Mouse (Mus musculus): ENCODE measurements around the gene Ankrd49. TPM values are rescaled to one million over a fixed set of nuclear protein-coding genes. Genes with fewer than 3 reads are reported as not detected.

Gene Ankrd49
- 12.7 and 19.1 TPM in 2 replicates for polyA plus RNA-seq (2012; ENCODE audit: insufficient read depth, insufficient read length, missing spikeins)

- peaks cover 4% of the 10 kb centered on the region for H3K4me1 ChIP-seq (ENCODE audit: control insufficient read depth, insufficient read depth, low read length)
- peak within 1 kb of the TSS; percentile 100 for H3K4me3 ChIP-seq (ENCODE audit: insufficient read depth, low read length)
- H3K27ac ChIP-seq (ENCODE audit: insufficient read depth, low read depth, low read length), result peak within 1 kb of the TSS; percentile 91
- TF ChIP-seq POLR2A (IDR thresholded peaks at IDR 0.05; ENCODE audit: borderline replicate concordance, low read depth, low read length) (no peak), CTCF (IDR thresholded peaks at IDR 0.05; ENCODE audit: low read depth, low read length) (no peak)
These were observed at the start of gene Ankrd49, which contains the start of gene Mre11a for GRCm38 (mm10) chr9:14784039-14785002. TSS of gene Ankrd49 (minus strand) at chr9:14784856. TSS of gene Mre11a (plus strand) at chr9:14784654.

- Histone ChIP-seq H3K4me1 (ENCODE audit: control insufficient read depth, insufficient read depth, low read length) (peaks cover 23% of the 10 kb centered on the region), H3K27ac (ENCODE audit: insufficient read depth, low read depth, low read length) (no peak overlapping the region), H3K4me3 (ENCODE audit: insufficient read depth, low read length) (no peak overlapping the region)
- TF ChIP-seq CTCF (IDR thresholded peaks at IDR 0.05; ENCODE audit: low read depth, low read length) (no peak), POLR2A (IDR thresholded peaks at IDR 0.05; ENCODE audit: borderline replicate concordance, low read depth, low read length) (no peak)
These were observed 47.4 kb upstream of the Ankrd49 start for GRCm38 (mm10) chr9:14832046-14832445.

GRCm38 (mm10) chr9:14827875-14828274 lies 43.2 kb upstream of the Ankrd49 start:
- no peak overlapping the region for H3K4me3 ChIP-seq (ENCODE audit: insufficient read depth, low read length)
- TF ChIP-seq POLR2A (IDR thresholded peaks at IDR 0.05; ENCODE audit: borderline replicate concordance, low read depth, low read length) (no peak), CTCF (IDR thresholded peaks at IDR 0.05; ENCODE audit: low read depth, low read length) (no peak)
- H3K4me1 ChIP-seq (ENCODE audit: control insufficient read depth, insufficient read depth, low read length), result no peaks in the 10 kb centered on the region
- H3K27ac ChIP-seq (ENCODE audit: insufficient read depth, low read depth, low read length), result no peak overlapping the region

- Histone ChIP-seq H3K4me3 (ENCODE audit: insufficient read depth, low read length) (no peak overlapping the region), H3K27ac (ENCODE audit: insufficient read depth, low read depth, low read length) (no peak overlapping the region), H3K4me1 (ENCODE audit: control insufficient read depth, insufficient read depth, low read length) (no peaks in the 10 kb centered on the region)
- TF ChIP-seq POLR2A (IDR thresholded peaks at IDR 0.05; ENCODE audit: borderline replicate concordance, low read depth, low read length), result no peak
- no peak for TF ChIP-seq CTCF (IDR thresholded peaks at IDR 0.05; ENCODE audit: low read depth, low read length)
These were observed 40.2 kb upstream of the Ankrd49 start for GRCm38 (mm10) chr9:14824840-14825239.

GRCm38 (mm10) chr9:14821396-14821795 lies 36.7 kb upstream of the Ankrd49 start:
- Histone ChIP-seq H3K4me3 (ENCODE audit: insufficient read depth, low read length) (no peak overlapping the region), H3K27ac (ENCODE audit: insufficient read depth, low read depth, low read length) (no peak overlapping the region), H3K4me1 (ENCODE audit: control insufficient read depth, insufficient read depth, low read length) (no peaks in the 10 kb centered on the region)
- TF ChIP-seq POLR2A (IDR thresholded peaks at IDR 0.05; ENCODE audit: borderline replicate concordance, low read depth, low read length), result no peak
- TF ChIP-seq CTCF (IDR thresholded peaks at IDR 0.05; ENCODE audit: low read depth, low read length), result no peak

GRCm38 (mm10) chr9:14810111-14810510 lies 25.5 kb upstream of the Ankrd49 start:
- no peak overlapping the region for H3K27ac ChIP-seq (ENCODE audit: insufficient read depth, low read depth, low read length)
- peaks cover 22% of the 10 kb centered on the region for H3K4me1 ChIP-seq (ENCODE audit: control insufficient read depth, insufficient read depth, low read length)
- no peak overlapping the region for H3K4me3 ChIP-seq (ENCODE audit: insufficient read depth, low read length)
- no peak for TF ChIP-seq POLR2A (IDR thresholded peaks at IDR 0.05; ENCODE audit: borderline replicate concordance, low read depth, low read length)
- TF ChIP-seq CTCF (IDR thresholded peaks at IDR 0.05; ENCODE audit: low read depth, low read length), result no peak

GRCm38 (mm10) chr9:14806786-14807185 lies 22.1 kb upstream of the Ankrd49 start:
- no peak overlapping the region for H3K4me3 ChIP-seq (ENCODE audit: insufficient read depth, low read length)
- no peak for TF ChIP-seq POLR2A (IDR thresholded peaks at IDR 0.05; ENCODE audit: borderline replicate concordance, low read depth, low read length)
- TF ChIP-seq CTCF (IDR thresholded peaks at IDR 0.05; ENCODE audit: low read depth, low read length), result no peak

GRCm38 (mm10) chr9:14805714-14806113 lies 21.1 kb upstream of the Ankrd49 start:
- no peak for TF ChIP-seq POLR2A (IDR thresholded peaks at IDR 0.05; ENCODE audit: borderline replicate concordance, low read depth, low read length)
- TF ChIP-seq CTCF (IDR thresholded peaks at IDR 0.05; ENCODE audit: low read depth, low read length), result no peak
- Histone ChIP-seq H3K4me3 (ENCODE audit: insufficient read depth, low read length) (no peak overlapping the region), H3K27ac (ENCODE audit: insufficient read depth, low read depth, low read length) (peak overlapping the region; percentile 24), H3K4me1 (ENCODE audit: control insufficient read depth, insufficient read depth, low read length) (peaks cover 23% of the 10 kb centered on the region)

More at GRCm38 (mm10) chr9:14806786-14807185, 22.1 kb upstream of the Ankrd49 start:
- Histone ChIP-seq H3K4me1 (ENCODE audit: control insufficient read depth, insufficient read depth, low read length) (peaks cover 23% of the 10 kb centered on the region), H3K27ac (ENCODE audit: insufficient read depth, low read depth, low read length) (0 out of 2 replicates have a peak overlapping the region, but pooled peaks have one; percentile 26)

GRCm38 (mm10) chr9:14787356-14787755 lies 2.7 kb upstream of the Ankrd49 start:
- H3K4me3 ChIP-seq (ENCODE audit: insufficient read depth, low read length), result no peak overlapping the region
- peaks cover 4% of the 10 kb centered on the region for H3K4me1 ChIP-seq (ENCODE audit: control insufficient read depth, insufficient read depth, low read length)
- no peak for TF ChIP-seq POLR2A (IDR thresholded peaks at IDR 0.05; ENCODE audit: borderline replicate concordance, low read depth, low read length)
- no peak for TF ChIP-seq CTCF (IDR thresholded peaks at IDR 0.05; ENCODE audit: low read depth, low read length)
- H3K27ac ChIP-seq (ENCODE audit: insufficient read depth, low read depth, low read length), result no peak overlapping the region

GRCm38 (mm10) chr9:14778341-14778740 lies 6.3 kb downstream of the Ankrd49 start:
- no peak for TF ChIP-seq POLR2A (IDR thresholded peaks at IDR 0.05; ENCODE audit: borderline replicate concordance, low read depth, low read length)
- TF ChIP-seq CTCF (IDR thresholded peaks at IDR 0.05; ENCODE audit: low read depth, low read length), result no peak
- Histone ChIP-seq H3K4me3 (ENCODE audit: insufficient read depth, low read length) (no peak overlapping the region), H3K4me1 (ENCODE audit: control insufficient read depth, insufficient read depth, low read length) (no peaks in the 10 kb centered on the region)

More at GRCm38 (mm10) chr9:14778341-14778740, 6.3 kb downstream of the Ankrd49 start:
- no peak overlapping the region for H3K27ac ChIP-seq (ENCODE audit: insufficient read depth, low read depth, low read length)
